Mouse (Mus musculus): ENCODE results near the gene Fam129c.

Gene Fam129c

DNA sequence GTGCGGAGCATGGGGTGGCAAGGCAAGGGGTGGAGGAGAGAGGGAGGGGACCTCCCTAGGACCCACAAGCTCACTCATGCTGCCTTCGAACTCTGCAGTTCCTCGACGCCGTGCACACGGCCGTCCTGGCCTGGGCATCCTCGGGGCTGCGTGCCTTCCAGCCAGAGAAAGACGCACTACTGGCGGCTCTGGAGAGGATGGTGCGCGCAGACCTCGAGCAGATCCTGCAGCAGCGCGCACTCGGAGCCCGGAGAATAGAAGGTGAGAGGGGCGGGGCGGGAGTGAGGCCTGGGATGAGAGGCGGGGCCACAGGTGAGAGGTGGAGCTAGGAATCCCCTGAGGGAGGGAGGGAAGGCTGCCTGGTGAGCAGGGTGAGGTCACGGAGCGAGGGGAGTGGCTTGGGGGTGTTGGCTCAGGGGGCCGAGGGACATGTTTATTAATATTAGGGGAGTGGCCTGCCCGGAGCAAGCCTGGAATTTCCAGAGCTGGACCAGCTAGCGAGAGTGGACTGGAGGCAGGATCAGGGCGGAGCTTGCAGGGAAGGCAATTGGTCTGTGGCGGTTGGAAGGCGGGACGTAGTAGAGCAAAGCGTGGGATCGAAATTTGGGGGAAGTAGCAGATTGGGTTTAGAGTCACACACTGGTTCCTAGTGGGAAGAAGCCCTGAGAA is 5.4 kb downstream of the Fam129c start:
- peak; percentile 67 for DNase-seq (ENCODE audit: extremely low spot score, low spot score)

DNA sequence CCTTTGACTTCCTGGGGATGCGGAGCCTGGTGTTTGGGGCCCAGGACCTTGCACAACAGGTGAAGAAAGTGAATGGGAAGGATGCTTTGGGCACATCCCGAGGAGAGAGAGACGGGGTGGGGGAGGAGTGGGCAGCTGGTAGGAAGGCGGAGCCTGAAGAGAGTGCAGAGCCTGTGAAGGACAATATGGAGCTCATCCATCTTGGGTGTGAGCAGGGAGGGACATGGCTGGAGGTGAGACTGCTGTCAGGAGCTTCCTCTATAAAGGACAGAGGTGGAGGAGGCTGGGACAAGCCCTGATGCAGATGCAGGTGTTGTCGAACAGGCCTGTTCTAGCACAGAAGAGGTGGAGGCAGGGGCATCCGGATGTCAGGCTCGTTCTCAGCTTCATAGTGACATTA is 6.6 kb downstream of the Fam129c start:
- DNase-seq (ENCODE audit: extremely low spot score, low spot score) = no peak

DNA sequence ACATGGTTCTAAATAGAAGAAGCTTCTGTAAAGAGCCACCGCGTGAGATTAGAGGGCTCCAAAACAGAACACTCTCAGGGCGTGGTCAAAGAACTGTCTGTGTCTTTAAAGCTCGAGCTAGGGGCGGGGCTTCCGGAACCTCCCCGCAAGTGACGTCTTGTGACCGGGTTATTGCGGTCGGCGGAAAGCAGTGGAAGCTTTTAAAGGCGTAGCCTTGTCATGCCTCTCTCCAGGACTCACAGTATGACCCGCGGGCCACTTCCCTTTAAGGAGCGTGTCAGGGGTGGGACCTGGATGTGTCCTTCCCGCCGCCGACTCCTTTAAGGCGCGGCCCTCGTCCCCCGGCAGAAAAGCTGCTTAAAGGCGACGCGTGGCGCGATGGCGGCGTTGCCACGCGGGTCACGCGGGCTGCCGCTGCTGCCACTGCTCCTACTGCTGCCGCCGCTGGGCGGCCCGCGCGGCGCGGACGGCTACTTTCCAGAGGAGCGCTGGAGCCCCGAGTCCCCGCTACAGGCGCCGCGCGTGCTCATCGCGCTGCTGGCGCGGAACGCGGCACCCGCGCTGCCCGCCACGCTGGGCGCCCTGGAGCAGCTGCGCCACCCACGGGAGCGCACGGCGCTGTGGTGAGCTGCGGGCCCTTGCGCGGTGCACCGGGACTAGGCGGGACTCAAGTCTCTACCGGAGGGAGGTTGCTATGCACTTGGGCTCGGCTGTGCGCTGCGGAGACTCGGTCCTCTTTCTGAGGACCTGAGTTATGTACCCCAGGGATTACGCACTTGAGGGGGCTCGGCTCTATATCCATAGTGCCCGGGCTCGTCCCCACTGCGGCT is 13.6 kb downstream of the Fam129c start, which contains the start of gene Colgalt1:
Gene Colgalt1 (plus strand): TSS at position 177 of the 830 bp plus-strand sequence.
- DNase-seq (ENCODE audit: extremely low spot score, low spot score) = peak; percentile 96

DNA sequence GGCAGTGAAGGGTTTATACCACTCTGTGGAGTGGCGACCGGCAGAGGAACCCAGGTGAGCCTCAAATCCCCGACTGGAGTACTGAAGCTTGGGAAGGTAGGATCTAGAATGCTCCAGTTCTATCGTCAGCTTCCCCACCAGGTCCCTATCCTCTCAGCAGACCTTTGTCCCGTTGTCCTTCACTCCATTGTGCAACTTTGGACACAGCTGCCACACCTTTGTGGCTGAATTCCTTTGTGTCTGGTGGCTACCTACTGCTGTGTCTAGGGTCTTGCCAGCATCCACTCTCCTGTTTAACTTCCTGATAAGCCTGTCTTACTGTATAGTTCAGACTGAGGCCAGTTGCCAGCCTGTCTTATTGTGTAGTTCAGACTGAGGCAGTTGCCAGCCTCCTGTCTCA is 14.7 kb downstream of the Fam129c start:
- DNase-seq (ENCODE audit: extremely low spot score, low spot score) = no peak

DNA sequence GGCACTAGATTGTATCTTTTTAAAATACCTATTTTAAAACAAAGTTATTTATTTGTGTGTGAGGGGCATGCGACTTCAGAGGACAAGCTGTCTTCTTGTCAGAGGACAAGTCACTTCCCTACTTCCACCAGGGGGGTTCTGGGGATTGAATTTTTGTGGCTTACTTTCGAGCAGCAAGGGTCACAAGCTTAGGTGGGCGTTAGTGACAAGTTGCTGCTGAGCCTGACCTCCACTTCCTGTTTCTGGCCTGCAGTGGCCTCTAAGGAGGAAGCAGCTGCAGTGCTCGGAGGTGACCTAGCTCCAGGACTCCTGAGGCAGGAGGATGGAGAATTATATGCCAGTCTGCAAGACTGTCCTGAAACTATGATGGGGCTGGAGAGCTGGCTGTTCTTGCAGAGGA is 16.0 kb downstream of the Fam129c start:
- no peak for DNase-seq (ENCODE audit: extremely low spot score, low spot score)

DNA sequence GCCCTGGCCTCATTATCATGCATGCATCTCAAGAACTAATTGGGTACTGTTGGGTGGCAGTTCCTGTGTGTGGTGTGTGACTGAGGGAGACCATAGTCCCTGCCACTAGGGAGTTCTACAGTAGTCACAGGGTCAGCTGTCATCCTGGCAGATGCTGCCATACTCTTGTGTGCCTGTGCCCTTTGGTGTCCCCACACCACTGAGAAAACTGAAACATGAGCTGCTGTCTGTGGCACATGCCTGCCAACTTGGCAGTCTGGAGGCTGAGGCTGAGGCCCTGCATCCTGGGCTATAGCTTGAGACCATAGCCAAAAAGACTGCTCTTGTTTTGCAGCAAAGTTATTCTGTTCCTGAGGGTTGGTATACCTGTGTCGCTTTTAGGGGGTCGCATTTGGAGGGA is 22.3 kb downstream of the Fam129c start:
- no peak for DNase-seq (ENCODE audit: extremely low spot score, low spot score)

DNA sequence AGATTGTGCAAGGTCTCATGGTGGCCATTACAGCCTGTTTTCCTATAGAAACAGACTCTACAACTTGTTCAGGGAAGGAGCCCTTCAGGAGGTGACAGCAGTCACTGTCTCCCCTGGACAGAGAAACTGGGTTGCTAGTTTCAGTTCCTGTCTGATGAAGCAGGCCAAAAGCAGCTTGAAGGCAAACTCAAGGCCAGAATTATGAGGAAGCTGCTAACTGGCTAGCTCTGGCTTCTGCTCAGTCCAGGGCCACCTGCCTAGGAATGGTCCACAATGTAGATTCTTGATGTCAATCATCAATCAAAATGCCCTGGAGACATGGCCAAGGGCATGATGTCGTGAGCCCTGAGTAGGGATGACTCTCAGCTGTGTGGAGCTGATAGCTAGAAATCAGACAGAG is 27.6 kb downstream of the Fam129c start:
- no peak for DNase-seq (ENCODE audit: extremely low spot score, low spot score)

DNA sequence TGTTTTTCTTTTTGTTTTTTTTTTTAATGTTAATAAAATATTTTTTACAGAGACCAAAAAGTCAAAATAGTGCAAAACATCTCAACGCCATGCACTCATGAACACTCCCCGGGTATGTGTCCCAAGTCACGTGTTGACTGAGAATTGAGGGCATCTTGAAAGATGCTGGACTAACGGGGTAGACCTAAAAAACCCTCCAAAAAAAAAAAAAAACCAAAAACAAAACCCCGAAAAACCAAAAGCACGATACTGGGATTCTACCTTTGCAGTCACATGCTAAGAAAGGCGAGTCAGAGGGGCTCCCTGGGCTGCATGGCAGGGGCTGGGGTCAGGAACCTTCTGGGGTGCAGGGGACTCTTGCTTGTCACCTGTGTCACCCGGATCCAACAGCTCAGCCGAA is 29.3 kb downstream of the Fam129c start:
- no peak for DNase-seq (ENCODE audit: extremely low spot score, low spot score)

DNA sequence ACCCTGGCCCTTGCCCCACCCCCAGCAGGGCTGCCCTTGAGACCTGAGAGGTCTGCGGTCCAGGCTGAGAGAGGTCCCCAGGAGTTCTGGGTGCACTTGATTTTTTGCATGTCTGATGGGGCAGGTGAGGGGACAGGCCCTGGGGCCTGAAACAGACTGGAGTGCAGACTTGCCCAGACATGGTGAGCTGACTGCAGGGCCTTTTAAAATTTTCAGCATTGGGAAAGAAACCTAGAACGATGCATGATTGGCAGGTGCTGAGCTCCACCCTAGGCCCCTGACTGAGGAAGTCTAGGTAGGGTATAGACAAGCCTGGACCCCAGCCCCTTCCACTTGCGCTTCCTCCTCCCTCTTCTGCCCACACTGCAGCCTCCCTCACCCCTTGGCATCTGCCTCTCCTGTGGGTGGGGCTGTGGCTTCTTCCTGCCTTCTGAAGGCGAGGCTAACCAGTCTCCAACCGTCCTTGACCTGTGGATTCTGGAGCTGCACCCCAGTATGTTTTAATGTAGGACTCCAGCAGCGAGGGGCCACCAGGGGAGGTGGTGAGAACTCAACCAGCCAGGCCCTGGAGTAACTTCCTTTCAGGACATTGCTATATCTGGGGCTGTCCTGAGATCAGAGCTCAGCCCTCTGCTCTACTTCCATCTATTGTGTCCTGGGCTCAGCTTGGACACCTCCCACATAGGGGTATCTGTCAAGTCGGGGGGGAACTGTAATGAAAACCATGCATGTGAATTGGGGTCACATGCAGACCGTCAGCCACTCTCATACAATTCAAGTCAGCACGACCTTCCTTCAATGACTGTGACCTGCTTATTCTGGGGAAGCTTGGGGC is 30.0 kb downstream of the Fam129c start:
- no peak for DNase-seq (ENCODE audit: extremely low spot score, low spot score)

DNA sequence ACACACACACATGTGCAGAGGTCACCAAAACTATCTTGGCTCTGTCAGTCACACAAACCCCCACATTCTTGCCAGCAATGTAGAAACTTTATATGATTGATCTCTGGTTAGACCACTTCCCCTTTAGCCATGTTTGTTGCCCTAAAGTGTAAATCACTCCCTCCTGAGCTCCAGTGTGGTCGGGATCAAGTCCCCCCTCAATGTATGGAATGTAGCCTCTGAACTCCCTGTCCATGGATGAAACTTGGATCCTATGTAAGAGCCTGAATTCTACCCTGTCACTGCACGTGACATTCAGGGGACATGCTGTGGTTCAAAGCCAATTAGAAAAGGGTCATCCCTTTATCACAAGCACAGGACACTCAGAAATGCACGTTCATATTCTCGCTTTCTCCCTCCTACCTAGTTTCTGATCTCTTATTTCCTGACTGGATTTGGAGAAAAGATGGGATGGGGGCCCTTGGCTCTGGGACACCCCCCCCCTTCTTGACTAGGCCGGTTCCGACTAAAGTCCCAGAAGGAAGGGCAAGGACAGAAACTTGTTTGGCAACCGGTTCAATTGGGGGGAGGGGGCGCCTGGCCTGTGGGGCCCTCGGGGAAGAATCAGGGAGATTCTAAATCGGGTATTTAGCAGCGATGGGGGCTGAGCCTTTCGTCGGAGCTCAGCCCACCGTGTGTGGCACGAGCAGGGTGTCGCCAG is 31.1 kb downstream of the Fam129c start:
- DNase-seq (ENCODE audit: extremely low spot score, low spot score) = no peak

DNA sequence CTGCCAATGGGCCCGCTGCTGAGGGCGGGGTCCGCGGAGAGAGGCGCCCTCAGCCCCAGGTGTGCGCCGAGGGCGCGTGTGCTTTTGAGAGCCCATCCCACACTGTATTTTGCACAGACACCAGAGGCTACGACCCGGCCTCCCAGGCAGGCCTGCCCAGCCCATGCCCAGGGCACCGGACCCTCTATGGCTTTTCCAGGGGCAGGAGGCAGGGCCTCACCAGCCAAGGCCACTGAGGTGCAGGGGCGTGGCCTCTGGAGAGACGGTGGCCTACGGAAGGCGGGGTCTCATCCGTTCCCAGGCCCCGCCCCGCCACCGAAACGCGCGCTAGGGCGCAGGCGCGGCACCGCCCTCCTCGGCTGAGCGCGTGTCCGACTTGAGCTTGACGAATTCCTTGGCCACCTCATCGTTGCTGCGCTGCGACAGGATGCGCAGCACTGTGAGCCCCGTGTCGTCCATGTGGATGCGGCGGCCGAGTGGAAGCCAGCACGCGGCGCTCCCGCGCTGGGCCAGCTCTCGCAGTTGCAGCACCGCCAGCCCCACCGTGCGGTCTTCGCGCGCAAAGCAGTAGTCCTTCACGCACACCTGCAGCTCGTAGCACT is 31.7 kb downstream of the Fam129c start:
- DNase-seq (ENCODE audit: extremely low spot score, low spot score) = peak; percentile 95

DNA sequence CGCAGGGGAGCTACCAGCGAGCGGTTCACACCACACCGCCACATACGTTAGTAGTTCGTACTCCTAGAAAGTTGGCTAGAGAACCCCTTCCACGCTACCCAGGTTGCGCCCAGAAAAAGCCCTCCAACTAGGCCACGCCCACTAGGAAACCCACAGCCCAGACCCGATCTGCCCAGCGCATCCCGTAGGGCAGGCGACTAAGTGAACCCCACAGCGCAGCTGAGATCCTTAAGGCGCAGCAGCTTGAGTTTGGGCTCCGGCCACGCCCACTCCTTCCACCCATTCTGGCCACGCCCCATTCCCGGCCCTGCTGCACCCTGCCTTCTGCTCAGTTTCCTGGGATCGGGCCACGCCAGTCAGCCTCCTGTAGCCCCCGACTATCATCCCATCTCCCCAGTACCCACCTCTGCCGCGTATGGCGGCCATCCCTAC is 32.3 kb downstream of the Fam129c start:
- DNase-seq (ENCODE audit: extremely low spot score, low spot score) = no peak

DNA sequence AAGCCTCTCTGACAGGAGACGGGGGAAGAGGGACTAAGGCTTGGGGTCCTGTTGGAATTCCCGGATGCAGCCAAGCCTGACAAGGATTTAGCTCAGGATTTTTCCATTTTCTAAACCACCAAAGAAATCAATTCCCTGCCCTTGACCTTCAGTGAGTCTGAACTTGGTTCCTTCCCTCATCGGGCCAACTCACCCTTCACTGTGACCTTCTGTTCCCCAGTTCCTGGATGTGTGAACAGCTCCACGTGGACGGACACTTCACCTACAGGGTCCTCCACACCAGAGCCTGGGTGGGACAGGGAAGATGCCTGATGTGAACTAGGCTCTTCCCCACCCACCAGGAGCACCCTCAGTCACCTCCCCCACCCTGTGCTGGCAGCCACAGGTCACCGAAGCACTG is 33.3 kb downstream of the Fam129c start:
- no peak for DNase-seq (ENCODE audit: extremely low spot score, low spot score)

DNA sequence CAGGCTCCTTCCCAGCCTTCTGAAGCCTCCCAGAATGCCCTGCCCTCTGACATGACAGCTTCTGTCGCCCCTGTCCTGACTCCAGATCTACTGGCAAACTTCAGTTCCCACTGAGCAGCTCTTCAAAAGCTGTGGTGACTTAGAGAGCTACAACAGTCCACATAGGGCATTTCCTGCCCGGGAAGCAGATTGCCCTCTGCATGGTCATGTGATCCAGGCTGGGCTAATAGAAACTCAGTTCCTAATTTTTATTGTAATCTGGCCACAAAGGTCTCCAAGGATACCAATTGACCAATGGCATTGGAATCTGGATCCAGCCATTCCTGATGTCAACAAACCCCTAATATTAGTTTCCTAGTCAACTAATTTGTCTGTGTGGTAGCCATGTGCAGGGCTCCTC is 34.4 kb downstream of the Fam129c start:
- no peak for DNase-seq (ENCODE audit: extremely low spot score, low spot score)

DNA sequence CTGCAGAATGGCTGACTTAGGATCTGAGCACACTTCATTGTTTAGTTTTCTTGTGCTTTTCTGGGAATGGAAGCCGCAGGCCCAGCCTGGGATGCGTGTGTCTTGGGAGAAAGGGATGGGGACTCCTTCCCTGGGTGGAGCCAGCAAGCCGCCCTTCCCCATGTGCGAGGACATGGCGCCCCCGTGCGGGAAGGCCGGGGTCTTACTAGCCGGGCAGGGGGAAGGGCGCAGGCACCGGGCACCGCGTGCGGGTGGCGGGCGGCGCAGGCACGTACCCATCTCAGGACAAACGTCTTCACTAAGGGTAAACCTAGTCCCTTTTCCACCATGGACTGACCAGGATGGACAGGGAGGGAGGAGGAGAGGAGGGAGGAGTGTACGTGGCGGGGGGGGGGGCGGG is 35.7 kb downstream of the Fam129c start:
- no peak for DNase-seq (ENCODE audit: extremely low spot score, low spot score)

DNA sequence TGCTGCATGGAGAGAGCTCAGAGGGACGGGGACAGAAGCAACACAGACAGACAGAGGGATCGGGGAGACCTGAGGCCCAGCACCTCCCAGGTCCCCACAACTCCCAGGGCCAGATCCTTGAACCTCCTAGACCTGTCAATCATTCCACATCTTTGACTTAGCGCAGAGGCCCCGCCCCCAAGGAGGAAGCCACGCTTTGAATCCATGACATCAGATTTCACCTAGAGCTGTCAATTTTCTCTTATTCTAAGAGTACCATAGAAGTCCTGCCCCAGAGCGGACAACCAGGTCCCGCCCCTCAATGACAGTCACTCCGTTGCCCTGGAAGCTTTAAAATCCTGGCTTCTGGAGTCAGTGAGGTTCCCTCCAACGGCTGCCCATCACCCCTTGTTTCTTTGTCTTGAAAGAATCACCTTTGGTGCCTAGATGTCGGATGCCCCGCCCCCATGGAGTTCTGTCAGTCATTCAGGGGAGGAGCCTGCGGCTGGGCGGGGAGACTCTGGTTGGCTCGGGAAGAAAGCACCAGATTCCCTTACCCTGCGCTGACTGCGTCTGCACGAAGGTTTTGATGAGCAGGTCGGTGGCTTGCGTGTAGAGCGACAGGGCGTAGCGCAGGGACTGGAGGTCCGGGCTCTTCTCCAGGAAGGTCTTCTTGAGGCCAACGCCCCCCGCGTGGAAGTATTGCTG is 36.7 kb downstream of the Fam129c start:
- DNase-seq (ENCODE audit: extremely low spot score, low spot score) = peak; percentile 63

DNA sequence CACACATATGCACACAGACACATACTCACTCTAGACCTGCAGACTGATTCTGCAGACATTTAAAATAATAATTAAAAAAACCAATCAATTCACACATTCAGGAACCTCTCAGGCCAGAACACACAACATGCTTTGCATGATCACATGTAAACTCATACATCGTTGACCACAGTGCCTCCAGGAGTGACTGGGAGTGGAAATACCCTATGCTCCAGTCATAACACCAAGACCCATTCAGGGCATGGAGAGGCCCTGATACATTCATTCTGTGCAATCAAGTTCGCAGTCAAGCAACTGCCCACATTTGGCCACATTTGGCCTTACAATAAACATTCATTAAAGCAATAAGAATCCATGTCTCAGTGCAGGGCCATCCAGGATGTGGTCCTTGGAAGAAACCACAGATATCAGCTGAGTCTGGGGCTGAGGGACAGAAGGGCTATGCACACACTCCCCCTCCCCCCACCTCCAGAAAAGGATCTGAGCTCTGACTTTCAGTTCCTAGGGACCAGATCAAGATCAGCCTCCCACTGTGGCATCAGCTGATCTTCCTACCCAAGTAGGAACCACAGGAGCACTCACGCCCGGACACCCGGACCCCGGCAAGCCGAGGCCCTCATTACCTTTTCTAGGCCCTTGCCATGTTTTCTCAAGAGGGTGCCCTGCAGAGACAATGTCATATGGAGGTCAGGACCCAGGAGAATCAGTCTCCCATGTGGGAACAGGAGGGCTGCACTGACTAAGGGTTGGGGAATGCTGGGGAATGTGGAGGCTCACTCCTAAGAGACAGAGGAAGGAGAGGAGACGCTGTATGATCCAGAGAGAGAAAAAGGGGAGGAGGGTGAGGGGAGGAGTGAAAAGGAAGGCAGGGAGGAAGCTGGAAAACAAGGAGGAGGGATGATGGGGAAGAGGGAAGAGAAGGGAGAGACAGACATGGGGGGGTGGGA is 40.0 kb downstream of the Fam129c start:
- no peak for DNase-seq (ENCODE audit: extremely low spot score, low spot score)

DNA sequence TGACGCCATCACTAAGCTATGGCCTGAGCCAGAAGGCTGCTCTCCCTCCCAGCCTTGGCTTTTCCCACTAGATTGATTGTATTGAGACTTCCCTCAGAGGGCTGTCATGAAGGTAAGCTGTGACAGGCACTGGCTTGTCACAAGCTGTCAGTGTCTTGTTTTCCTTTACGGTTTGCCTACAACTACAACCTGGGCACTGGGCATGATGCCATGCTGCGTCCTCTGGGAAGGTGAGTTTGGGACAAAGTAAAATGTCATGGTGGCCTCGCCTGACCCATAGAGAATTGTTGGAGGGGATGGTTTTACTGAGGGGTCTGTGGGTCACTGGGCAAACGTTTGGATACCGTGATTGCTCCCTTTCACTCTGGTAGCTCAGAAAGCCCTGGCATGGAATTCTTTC is 40.9 kb downstream of the Fam129c start:
- no peak for DNase-seq (ENCODE audit: extremely low spot score, low spot score)

DNA sequence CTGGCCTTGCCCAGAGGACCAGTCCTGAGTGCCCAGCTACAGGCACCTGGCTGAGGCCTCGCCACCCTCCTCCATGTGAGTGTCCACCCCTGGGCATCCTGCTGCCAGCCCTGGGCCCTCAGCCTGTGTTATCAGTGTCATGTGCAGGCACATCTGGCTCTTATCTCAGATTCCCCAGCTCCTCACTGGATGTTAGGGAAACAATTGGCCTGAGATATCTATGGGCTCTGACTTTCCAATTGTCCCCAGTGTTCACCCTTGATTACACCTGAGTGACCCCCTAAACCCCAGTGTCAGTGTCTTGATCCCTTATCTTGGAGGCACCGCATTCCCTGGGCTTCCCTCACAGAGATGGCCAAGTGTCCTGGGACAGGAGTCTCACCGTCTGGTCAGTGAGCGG is 41.9 kb downstream of the Fam129c start:
- no peak for DNase-seq (ENCODE audit: extremely low spot score, low spot score)
